Mouse (Mus musculus): ENCODE data around the gene Klk9. TPM values are rescaled to one million over a fixed set of nuclear protein-coding genes. Genes with fewer than 3 reads are reported as not detected.

The Klk9 gene
- total and polyA plus RNA-seq, 2 experiments, result not detected

GRCm38 (mm10) chr7:43797333-43797769, 5.7 kb downstream of the Klk9 start, which contains the start of gene Klk8:
Klk8 (plus strand) TSS chr7:43797577.
- Histone ChIP-seq H3K9ac (ENCODE audit: low read depth, low read length) (no peak within 1 kb of the TSS), H3K4me3 (ENCODE audit: insufficient read depth, low read depth, low read length) (peak within 1 kb of the TSS; percentile 34), H3K79me2 (ENCODE audit: control insufficient read depth, insufficient read depth, low read length) (no peaks in the 10 kb centered on the region), H3K27me3 (ENCODE audit: control insufficient read depth, insufficient read depth, low read length) (0 out of 2 replicates have a peak, but pooled peaks cover 3% of the 10 kb centered on the region), H3K27ac (replicated peaks; ENCODE audit: insufficient read depth, low read depth, low read length) (no peak within 1 kb of the TSS), H3K36me3 (ENCODE audit: control insufficient read depth, insufficient read depth, low read length) (no peaks in the 10 kb centered on the region), H3K4me1 (ENCODE audit: control insufficient read depth, insufficient read depth, low read length) (no peaks in the 10 kb centered on the region)
- 1% methylated on average over 28 of the region's 28 CpGs for WGBS
- DNase-seq (ENCODE audit: extremely low read depth, low read depth, low spot score), result no peak
- TF ChIP-seq CTCF (IDR thresholded peaks at IDR 0.05; ENCODE audit: low read depth, low read length) (no peak), POLR2A (IDR thresholded peaks at IDR 0.05; ENCODE audit: extremely low read depth, insufficient read depth, low read length) (no peak)

GRCm38 (mm10) chr7:43797844-43798462, 6.3 kb downstream of the Klk9 start:
- no peak overlapping the region for H3K9ac ChIP-seq (ENCODE audit: low read depth, low read length)
- H3K36me3 ChIP-seq (ENCODE audit: control insufficient read depth, insufficient read depth, low read length), result no peaks in the 10 kb centered on the region
- no peak overlapping the region for H3K27ac ChIP-seq (replicated peaks; ENCODE audit: insufficient read depth, low read depth, low read length)
- 28% methylated on average over 13 of the region's 13 CpGs for WGBS
- 0 out of 2 replicates have a peak, but pooled peaks cover 3% of the 10 kb centered on the region for H3K27me3 ChIP-seq (ENCODE audit: control insufficient read depth, insufficient read depth, low read length)
- H3K79me2 ChIP-seq (ENCODE audit: control insufficient read depth, insufficient read depth, low read length), result no peaks in the 10 kb centered on the region
- TF ChIP-seq POLR2A (IDR thresholded peaks at IDR 0.05; ENCODE audit: extremely low read depth, insufficient read depth, low read length) (no peak), CTCF (IDR thresholded peaks at IDR 0.05; ENCODE audit: low read depth, low read length) (no peak)
- no peak for DNase-seq (ENCODE audit: extremely low read depth, low read depth, low spot score)
- no peaks in the 10 kb centered on the region for H3K4me1 ChIP-seq (ENCODE audit: control insufficient read depth, insufficient read depth, low read length)
- H3K4me3 ChIP-seq (ENCODE audit: insufficient read depth, low read depth, low read length), result no peak overlapping the region

- no peaks in the 10 kb centered on the region for H3K79me2 ChIP-seq (ENCODE audit: control insufficient read depth, insufficient read depth, low read length)
- H3K4me1 ChIP-seq (ENCODE audit: control insufficient read depth, insufficient read depth, low read length), result no peaks in the 10 kb centered on the region
- no peaks in the 10 kb centered on the region for H3K36me3 ChIP-seq (ENCODE audit: control insufficient read depth, insufficient read depth, low read length)
- H3K27ac ChIP-seq (replicated peaks; ENCODE audit: insufficient read depth, low read depth, low read length), result no peak overlapping the region
- H3K9ac ChIP-seq (ENCODE audit: low read depth, low read length), result no peak overlapping the region
- TF ChIP-seq POLR2A (IDR thresholded peaks at IDR 0.05; ENCODE audit: extremely low read depth, insufficient read depth, low read length) (no peak), CTCF (IDR thresholded peaks at IDR 0.05; ENCODE audit: low read depth, low read length) (no peak)
- no peak overlapping the region for H3K4me3 ChIP-seq (ENCODE audit: insufficient read depth, low read depth, low read length)
- no peak for DNase-seq (ENCODE audit: extremely low read depth, low read depth, low spot score)
- H3K27me3 ChIP-seq (ENCODE audit: control insufficient read depth, insufficient read depth, low read length), result 0 out of 2 replicates have a peak, but pooled peaks cover 3% of the 10 kb centered on the region
- WGBS, result 75% methylated on average over 7 of the region's 7 CpGs
Measured at GRCm38 (mm10) chr7:43799876-43800275, 8.2 kb downstream of the Klk9 start.

- no peak for TF ChIP-seq CTCF (IDR thresholded peaks at IDR 0.05; ENCODE audit: low read depth, low read length)
- TF ChIP-seq POLR2A (IDR thresholded peaks at IDR 0.05; ENCODE audit: extremely low read depth, insufficient read depth, low read length), result no peak
- no peak within 1 kb of the TSS for H3K9ac ChIP-seq (ENCODE audit: low read depth, low read length)
Measured at GRCm38 (mm10) chr7:43810994-43811393, 19.3 kb downstream of the Klk9 start, which contains the start of gene Klk7. Klk7 (plus strand) TSS chr7:43811294.

GRCm38 (mm10) chr7:43815211-43815610, 23.5 kb downstream of the Klk9 start:
- no peak overlapping the region for H3K4me3 ChIP-seq (ENCODE audit: insufficient read depth, low read depth, low read length)
- no peak for TF ChIP-seq CTCF (IDR thresholded peaks at IDR 0.05; ENCODE audit: low read depth, low read length)
- no peak for TF ChIP-seq POLR2A (IDR thresholded peaks at IDR 0.05; ENCODE audit: extremely low read depth, insufficient read depth, low read length)
- DNase-seq (ENCODE audit: extremely low read depth, low read depth, low spot score), result no peak
- no peaks in the 10 kb centered on the region for H3K36me3 ChIP-seq (ENCODE audit: control insufficient read depth, insufficient read depth, low read length)
- no peak overlapping the region for H3K9ac ChIP-seq (ENCODE audit: low read depth, low read length)
- no peaks in the 10 kb centered on the region for H3K4me1 ChIP-seq (ENCODE audit: control insufficient read depth, insufficient read depth, low read length)
- H3K27ac ChIP-seq (replicated peaks; ENCODE audit: insufficient read depth, low read depth, low read length), result no peak overlapping the region
- 78% methylated on average over 7 of the region's 7 CpGs for WGBS
- H3K79me2 ChIP-seq (ENCODE audit: control insufficient read depth, insufficient read depth, low read length), result no peaks in the 10 kb centered on the region
- H3K27me3 ChIP-seq (ENCODE audit: control insufficient read depth, insufficient read depth, low read length), result no peaks in the 10 kb centered on the region; the same call in 1 of the 2 replicates

More at GRCm38 (mm10) chr7:43810994-43811393, 19.3 kb downstream of the Klk9 start, which contains the start of gene Klk7:
- H3K27me3 ChIP-seq (ENCODE audit: control insufficient read depth, insufficient read depth, low read length), result no peaks in the 10 kb centered on the region
- H3K79me2 ChIP-seq (ENCODE audit: control insufficient read depth, insufficient read depth, low read length), result no peaks in the 10 kb centered on the region
- WGBS, result 52% methylated on average over 5 of the region's 5 CpGs
- no peak for DNase-seq (ENCODE audit: extremely low read depth, low read depth, low spot score)
- H3K4me1 ChIP-seq (ENCODE audit: control insufficient read depth, insufficient read depth, low read length), result no peaks in the 10 kb centered on the region
- H3K4me3 ChIP-seq (ENCODE audit: insufficient read depth, low read depth, low read length), result no peak within 1 kb of the TSS
- no peaks in the 10 kb centered on the region for H3K36me3 ChIP-seq (ENCODE audit: control insufficient read depth, insufficient read depth, low read length)
- H3K27ac ChIP-seq (replicated peaks; ENCODE audit: insufficient read depth, low read depth, low read length), result no peak within 1 kb of the TSS

GRCm38 (mm10) chr7:43816746-43817145, 25.1 kb downstream of the Klk9 start:
- H3K4me3 ChIP-seq (ENCODE audit: insufficient read depth, low read depth, low read length), result no peak overlapping the region
- H3K4me1 ChIP-seq (ENCODE audit: control insufficient read depth, insufficient read depth, low read length), result no peaks in the 10 kb centered on the region
- no peaks in the 10 kb centered on the region; the same call in 1 of the 2 replicates for H3K27me3 ChIP-seq (ENCODE audit: control insufficient read depth, insufficient read depth, low read length)
- H3K9ac ChIP-seq (ENCODE audit: low read depth, low read length), result no peak overlapping the region
- no peaks in the 10 kb centered on the region for H3K36me3 ChIP-seq (ENCODE audit: control insufficient read depth, insufficient read depth, low read length)
- no peaks in the 10 kb centered on the region for H3K79me2 ChIP-seq (ENCODE audit: control insufficient read depth, insufficient read depth, low read length)
- no peak for TF ChIP-seq POLR2A (IDR thresholded peaks at IDR 0.05; ENCODE audit: extremely low read depth, insufficient read depth, low read length)
- no peak overlapping the region for H3K27ac ChIP-seq (replicated peaks; ENCODE audit: insufficient read depth, low read depth, low read length)
- DNase-seq (ENCODE audit: extremely low read depth, low read depth, low spot score), result no peak

Measured in liver, adult 2 months (tissue).